Mouse (Mus musculus): ENCODE data around the gene Rpl26.
A peak's percentile ranks its signal among the peaks of the same experiment; 100 is the strongest.

GRCm38 (mm10) chr11:68896247-68896646, 5.1 kb upstream of the Rpl26 start:
- no peak for TF ChIP-seq CTCF (IDR thresholded peaks at IDR 0.05)
- 0 out of 2 replicates have a peak, but pooled peaks have one; percentile 17 for TF ChIP-seq EP300 (IDR thresholded peaks at IDR 0.05)

Measured in lung, postnatal 0 days (tissue).